Mouse (Mus musculus) midbrain, postnatal 0 days (tissue): Measurements from ENCODE around the gene Pagr1b. TPM values are rescaled to one million over a fixed set of nuclear protein-coding genes. Genes with fewer than 3 reads are reported as not detected.
A peak's percentile ranks its signal among the peaks of the same experiment; 100 is the strongest.

Source experiments
- ATAC-seq: fragments of 200-750 bp; cut with Nextera tagmentation; 2 replicates; pipeline ENCODE4 v1.8.0; 2017; ENCODE audit warnings: moderate number of reproducible peaks, mild to moderate bottlenecking, moderate TSS enrichment, moderate library complexity; ENCODE audit not compliant: low FRiP score
- DNase-seq: peaks from one replicate; pipeline ENCODE4 v3.0.0-alpha.2; 2015; ENCODE audit warnings: low spot score
- H3K27ac ChIP-seq: fragments of 300-500 bp; sonication (generic); 2 replicates; pipeline ENCODE4 v1.5.1; 2014; ENCODE audit warnings: low read depth, mild to moderate bottlenecking, low read length, mixed read lengths
- H3K27me3 ChIP-seq: fragments of 300-500 bp; sonication (generic); 2 replicates; pipeline ENCODE4 v1.6.1; 2014; ENCODE audit warnings: low read length, control low read depth, mixed read lengths; ENCODE audit not compliant: insufficient read depth
- H3K36me3 ChIP-seq: fragments of 300-500 bp; sonication (generic); 2 replicates; pipeline ENCODE4 v1.6.1; 2014; ENCODE audit warnings: low read length, control low read depth, mixed read lengths; ENCODE audit not compliant: insufficient read depth
- H3K4me1 ChIP-seq: fragments of 300-500 bp; sonication (generic); 2 replicates; pipeline ENCODE4 v1.6.1; 2014; ENCODE audit warnings: mild to moderate bottlenecking, control low read depth, antibody characterized with exemption, low read length, mixed read lengths; ENCODE audit not compliant: insufficient read depth
- H3K4me2 ChIP-seq: fragments of 300-500 bp; sonication (generic); 2 replicates; pipeline ENCODE4 v1.6.1; 2014; ENCODE audit warnings: low read depth, mild to moderate bottlenecking, low read length, mixed read lengths; ENCODE audit not compliant: poor library complexity, severe bottlenecking
- H3K4me3 ChIP-seq: fragments of 300-500 bp; sonication (generic); 2 replicates; pipeline ENCODE4 v1.5.1; 2014; ENCODE audit warnings: low read depth, mild to moderate bottlenecking, low read length, moderate library complexity
- H3K9ac ChIP-seq: fragments of 300-500 bp; sonication (generic); replicated peaks from 2 replicates; pipeline ENCODE4 v1.6.1; 2014; ENCODE audit warnings: mild to moderate bottlenecking, low read length, moderate library complexity, mixed read lengths; ENCODE audit not compliant: poor library complexity, severe bottlenecking
- H3K9me3 ChIP-seq: fragments of 300-500 bp; sonication (generic); 2 replicates; pipeline ENCODE4 v1.6.1; 2016; ENCODE audit warnings: low read length, control low read depth
- CTCF ChIP-seq: IDR thresholded peaks from 2 replicates; pipeline ENCODE4 v1.5.1; 2016; ENCODE audit warnings: antibody characterized with exemption, mild to moderate bottlenecking
- WGBS: fragments of 180-500 bp; shearing (Covaris S2); extraction: QIAGEN DNeasy Blood & Tissue Kit; methylation state at CpG from one replicate; pipeline ENCODE4 v1.1.7; 2014; 5-methylcytosine and 5-hydroxymethylcytosine counted together
- polyA plus RNA-seq: library from polyadenylated mRNA; unstranded; fragments of >200 nt; fragmentation: Nextera tagmentation; extraction: Ambion mirVana; gene quantifications from 2 replicates; pipeline ENCODE4 v1.2.1, GENCODE M21; 2015
- total RNA-seq: library from RNA; depleted of rRNA; stranded (reverse); fragments of >200 nt; gene quantifications from 2 replicates; pipeline ENCODE4 v1.2.3, GENCODE M21; 2014; rRNA removed

The Pagr1b gene
- total RNA-seq (2.4 TPM in 1 of 2 replicates, not detected in the other), polyA plus RNA-seq (0.66 TPM in 1 of 2 replicates, not detected in the other)

DNA sequence TGATC is at the start of gene Pagr1b:
Pagr1b (minus strand) TSS at position 4 of the 5 bp plus-strand sequence.
- peaks cover 12% of the 10 kb centered on the region; the same call in 1 of the 2 replicates for H3K36me3 ChIP-seq
- H3K9ac ChIP-seq: peak within 1 kb of the TSS; percentile 70
- ATAC-seq (no peak), DNase-seq (no peak)
- H3K4me1 ChIP-seq: peaks cover 36% of the 10 kb centered on the region
- H3K4me3 ChIP-seq: peak within 1 kb of the TSS; percentile 52
- TF ChIP-seq CTCF: no peak
- H3K27ac ChIP-seq: peak within 1 kb of the TSS; percentile 86
- no peaks in the 10 kb centered on the region for H3K9me3 ChIP-seq
- H3K27me3 ChIP-seq: no peaks in the 10 kb centered on the region
- peak within 1 kb of the TSS; percentile 93 for H3K4me2 ChIP-seq

- TF ChIP-seq CTCF: no peak
- Histone ChIP-seq H3K27me3 (no peaks in the 10 kb centered on the region), H3K4me2 (no peak overlapping the region), H3K4me1 (no peaks in the 10 kb centered on the region), H3K4me3 (no peak overlapping the region), H3K9me3 (no peaks in the 10 kb centered on the region), H3K27ac (no peak overlapping the region), H3K9ac (no peak overlapping the region), H3K36me3 (no peaks in the 10 kb centered on the region)
- DNase-seq: no peak
- WGBS: 86% methylated on average over 6 of the region's 6 CpGs
- ATAC-seq: no peak
Measured at GRCm38 (mm10) chr7:127065538-127065937, 49.3 kb upstream of the Pagr1b start.

DNA sequence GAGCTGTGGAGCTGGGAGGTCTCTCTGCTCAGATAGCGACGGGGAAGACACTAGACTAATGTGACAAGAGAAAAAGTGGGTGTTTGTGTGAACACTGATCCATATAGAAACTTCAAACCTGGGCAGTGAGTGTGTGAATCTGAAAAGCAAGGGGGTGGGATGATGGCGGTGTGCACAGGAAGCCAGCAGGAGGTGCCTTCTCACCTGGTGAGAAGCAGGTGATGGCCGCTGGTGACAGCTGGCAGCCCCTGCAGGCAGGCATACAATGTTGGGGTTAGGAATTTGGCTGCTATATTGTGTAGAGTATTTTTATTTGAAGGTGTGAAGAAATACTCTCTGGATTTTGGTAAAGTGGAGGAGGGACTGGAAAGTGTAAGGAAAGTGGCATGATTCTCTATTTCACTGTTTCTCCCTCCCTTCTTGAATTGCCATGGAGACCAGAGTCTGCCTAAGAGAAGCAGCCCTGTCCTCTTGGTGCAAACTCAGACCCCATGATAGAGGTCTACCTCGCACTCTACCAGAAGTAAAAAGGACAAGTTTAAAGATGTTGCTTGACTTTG is 38.8 kb upstream of the Pagr1b start:
- no peaks in the 10 kb centered on the region for H3K27me3 ChIP-seq
- no peaks in the 10 kb centered on the region for H3K9me3 ChIP-seq
- DNase-seq (no peak), ATAC-seq (no peak)
- no peak overlapping the region for H3K27ac ChIP-seq
- no peaks in the 10 kb centered on the region for H3K4me1 ChIP-seq
- H3K9ac ChIP-seq: no peak overlapping the region
- H3K36me3 ChIP-seq: no peaks in the 10 kb centered on the region
- H3K4me3 ChIP-seq: no peak overlapping the region
- TF ChIP-seq CTCF: no peak
- no peak overlapping the region for H3K4me2 ChIP-seq
- WGBS: 77% methylated on average over 5 of the region's 5 CpGs

- Histone ChIP-seq H3K9me3 (no peaks in the 10 kb centered on the region), H3K27me3 (no peaks in the 10 kb centered on the region), H3K4me3 (peak within 1 kb of the TSS; percentile 68), H3K27ac (peak within 1 kb of the TSS; percentile 69), H3K4me1 (0 out of 2 replicates have a peak, but pooled peaks cover 2% of the 10 kb centered on the region), H3K36me3 (no peaks in the 10 kb centered on the region), H3K4me2 (peak within 1 kb of the TSS; percentile 83), H3K9ac (peak within 1 kb of the TSS; percentile 48; the same call in 1 of the 2 replicates)
- DNase-seq (peak; percentile 93), ATAC-seq (peak; percentile 76; the same call in 1 of the 2 replicates)
- TF ChIP-seq CTCF: no peak
- under 1% methylated on average over 53 of the region's 53 CpGs for WGBS
Measured at GRCm38 (mm10) chr7:127041851-127042672, 25.8 kb upstream of the Pagr1b start, which contains the start of gene Kif22. Kif22 (minus strand) TSS chr7:127042471.

DNA sequence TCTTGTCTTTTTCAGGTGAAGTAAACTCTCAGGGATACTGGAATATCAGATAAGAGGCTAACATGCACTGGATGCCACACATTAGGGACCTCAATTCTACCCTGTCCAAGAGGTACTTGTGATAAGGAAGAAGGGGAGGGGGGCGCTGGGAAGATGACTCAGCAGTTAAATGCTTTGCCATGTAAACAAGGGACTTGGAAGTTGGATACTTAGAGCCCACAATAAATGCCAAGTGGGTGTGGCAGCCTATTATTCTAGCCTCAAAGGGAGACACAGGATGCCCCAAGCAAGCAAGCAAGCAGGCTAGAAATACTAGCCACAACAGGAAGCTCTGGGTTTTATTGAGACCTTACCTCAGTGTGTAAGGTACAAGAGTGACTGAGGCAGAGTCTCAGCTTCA is 15.0 kb upstream of the Pagr1b start:
- ATAC-seq (no peak), DNase-seq (no peak)
- Histone ChIP-seq H3K4me2 (no peak overlapping the region), H3K4me1 (peaks cover 6% of the 10 kb centered on the region), H3K27ac (no peak overlapping the region), H3K9me3 (no peaks in the 10 kb centered on the region), H3K9ac (no peak overlapping the region), H3K27me3 (no peaks in the 10 kb centered on the region), H3K4me3 (no peak overlapping the region), H3K36me3 (0 out of 2 replicates have a peak, but pooled peaks cover 4% of the 10 kb centered on the region)
- WGBS: 83% methylated on average over 1 of the region's 1 CpGs
- no peak for TF ChIP-seq CTCF

- Histone ChIP-seq H3K27ac (no peak overlapping the region), H3K4me3 (no peak overlapping the region), H3K36me3 (0 out of 2 replicates have a peak, but pooled peaks cover 4% of the 10 kb centered on the region), H3K9me3 (no peaks in the 10 kb centered on the region), H3K4me2 (no peak overlapping the region), H3K9ac (no peak overlapping the region), H3K4me1 (peaks cover 6% of the 10 kb centered on the region), H3K27me3 (no peaks in the 10 kb centered on the region)
- DNase-seq: no peak
- ATAC-seq: no peak
- no peak for TF ChIP-seq CTCF
- 93% methylated on average over 1 of the region's 1 CpGs for WGBS
Measured at GRCm38 (mm10) chr7:127030172-127030571, 13.9 kb upstream of the Pagr1b start.
